Mouse (Mus musculus) neural tube, embryonic 14.5 days (tissue): ENCODE measurements around the gene Slco4c1. TPM values are rescaled to one million over a fixed set of nuclear protein-coding genes. Genes with fewer than 3 reads are reported as not detected.

ENCODE experiments used
- ATAC-seq: fragments of 200-750 bp; cut with Nextera tagmentation; 2 replicates; pipeline ENCODE4 v1.8.0; 2017; ENCODE audit warnings: low read depth, mild to moderate bottlenecking, moderate TSS enrichment, moderate library complexity
- H3K27ac ChIP-seq: fragments of 300-500 bp; sonication (generic); 2 replicates; pipeline ENCODE4 v1.5.1; 2014; ENCODE audit warnings: low read depth, mild to moderate bottlenecking, control low read depth, low read length, moderate library complexity, mixed read lengths
- H3K27me3 ChIP-seq: fragments of 300-500 bp; sonication (generic); 2 replicates; pipeline ENCODE4 v1.6.1; 2014; ENCODE audit warnings: low read length; ENCODE audit not compliant: control insufficient read depth, insufficient read depth
- H3K36me3 ChIP-seq: fragments of 300-500 bp; sonication (generic); 2 replicates; pipeline ENCODE4 v1.6.1; 2014; ENCODE audit warnings: low read length, mixed read lengths; ENCODE audit not compliant: control insufficient read depth, insufficient read depth
- H3K4me1 ChIP-seq: fragments of 300-500 bp; sonication (generic); 2 replicates; pipeline ENCODE4 v1.6.1; 2014; ENCODE audit warnings: low read length; ENCODE audit not compliant: control insufficient read depth, insufficient read depth
- H3K4me2 ChIP-seq: fragments of 300-500 bp; sonication (generic); 2 replicates; pipeline ENCODE4 v1.6.1; 2014; ENCODE audit warnings: mild to moderate bottlenecking, low read depth, low read length, control low read depth
- H3K4me3 ChIP-seq: fragments of 300-500 bp; sonication (generic); 2 replicates; pipeline ENCODE4 v1.5.1; 2014; ENCODE audit warnings: low read depth, low read length, control low read depth, mixed read lengths
- H3K9ac ChIP-seq: fragments of 300-500 bp; sonication (generic); replicated peaks from 2 replicates; pipeline ENCODE4 v1.6.1; 2014; ENCODE audit warnings: low read depth, mild to moderate bottlenecking, control low read depth, low read length, mixed read lengths
- H3K9me3 ChIP-seq: fragments of 300-500 bp; sonication (generic); 2 replicates; pipeline ENCODE4 v1.6.1; 2016; ENCODE audit warnings: low read length; ENCODE audit not compliant: control insufficient read depth
- WGBS: fragments of 180-500 bp; shearing (Covaris S2); extraction: QIAGEN DNeasy Blood & Tissue Kit; methylation state at CpG from one replicate; pipeline ENCODE4 v1.1.7; 2014; 5-methylcytosine and 5-hydroxymethylcytosine counted together
- polyA plus RNA-seq: library from polyadenylated mRNA; unstranded; fragments of >200 nt; fragmentation: Nextera tagmentation; extraction: Ambion mirVana; gene quantifications from 2 replicates; pipeline ENCODE4 v1.2.1, GENCODE M21; 2014

Slco4c1 gene
- 0.68 and 1.6 TPM in 2 replicates for polyA plus RNA-seq

DNA sequence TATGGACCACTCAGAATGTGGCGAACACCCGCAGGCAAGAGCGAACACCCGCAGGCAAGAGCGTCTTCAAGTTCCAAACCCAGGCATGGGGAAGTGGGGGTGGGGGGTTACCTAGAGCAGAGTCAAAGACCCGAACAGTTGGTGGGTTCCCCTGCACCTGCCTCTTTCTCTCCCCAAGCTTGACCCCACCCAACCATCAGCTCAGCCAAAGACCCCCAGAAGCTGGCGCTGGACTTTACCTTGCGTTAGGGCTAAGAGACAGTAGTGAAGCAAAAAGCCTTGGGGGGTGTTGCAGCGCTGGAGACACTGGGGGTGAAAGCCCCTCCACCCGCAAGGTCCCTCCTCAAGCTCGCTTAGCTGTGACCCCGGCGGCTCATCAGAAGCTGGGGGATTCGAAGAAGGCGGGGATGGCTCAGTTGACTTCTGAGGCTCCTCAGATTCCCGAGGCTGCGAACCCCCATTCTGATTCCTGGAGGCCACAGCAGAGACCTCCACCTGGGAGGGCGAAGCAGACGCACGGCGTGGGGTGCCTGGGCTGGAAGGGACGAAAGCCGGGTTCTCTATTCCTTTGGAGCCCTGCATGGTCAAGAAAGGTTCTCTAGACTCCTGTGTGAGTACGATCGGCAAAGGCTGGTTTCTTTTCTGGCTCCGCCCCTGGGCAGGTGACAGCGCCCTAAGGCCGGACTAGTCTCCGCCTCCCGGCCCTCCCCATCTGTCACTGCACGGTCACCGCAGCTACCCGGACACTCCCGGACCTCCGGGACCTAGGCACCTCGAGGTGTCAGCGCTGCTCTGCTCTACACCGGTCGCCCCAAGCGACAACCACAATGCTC is at the start of gene Slco4c1:
Slco4c1 (minus strand) TSS at position 644 of the 833 bp plus-strand sequence.
- 0 out of 2 replicates have a peak, but pooled peaks cover 3% of the 10 kb centered on the region for H3K4me1 ChIP-seq
- 1% methylated on average over 40 of the region's 40 CpGs for WGBS
- H3K4me2 ChIP-seq, result peak within 1 kb of the TSS; percentile 95
- H3K4me3 ChIP-seq, result peak within 1 kb of the TSS; percentile 56
- no peaks in the 10 kb centered on the region for H3K9me3 ChIP-seq
- H3K27me3 ChIP-seq, result no peaks in the 10 kb centered on the region
- peak; percentile 88 for ATAC-seq
- H3K27ac ChIP-seq, result no peak within 1 kb of the TSS
- H3K36me3 ChIP-seq, result no peaks in the 10 kb centered on the region
- peak within 1 kb of the TSS; percentile 61 for H3K9ac ChIP-seq

GRCm38 (mm10) chr1:96917333-96917732 is 45.4 kb upstream of the Slco4c1 start:
- no peaks in the 10 kb centered on the region for H3K9me3 ChIP-seq
- H3K27ac ChIP-seq, result no peak overlapping the region
- no peaks in the 10 kb centered on the region for H3K36me3 ChIP-seq
- H3K4me1 ChIP-seq, result no peaks in the 10 kb centered on the region
- no peak overlapping the region for H3K9ac ChIP-seq
- H3K27me3 ChIP-seq, result no peaks in the 10 kb centered on the region
- no peak overlapping the region for H3K4me2 ChIP-seq
- no peak overlapping the region for H3K4me3 ChIP-seq
- ATAC-seq, result no peak

GRCm38 (mm10) chr1:96883788-96884187 is 11.8 kb upstream of the Slco4c1 start:
- no peaks in the 10 kb centered on the region for H3K4me1 ChIP-seq
- no peak overlapping the region for H3K4me2 ChIP-seq
- no peaks in the 10 kb centered on the region for H3K27me3 ChIP-seq
- no peak for ATAC-seq
- no peak overlapping the region for H3K27ac ChIP-seq
- H3K36me3 ChIP-seq, result no peaks in the 10 kb centered on the region
- H3K9me3 ChIP-seq, result no peaks in the 10 kb centered on the region
- no peak overlapping the region for H3K4me3 ChIP-seq
- no peak overlapping the region for H3K9ac ChIP-seq

DNA sequence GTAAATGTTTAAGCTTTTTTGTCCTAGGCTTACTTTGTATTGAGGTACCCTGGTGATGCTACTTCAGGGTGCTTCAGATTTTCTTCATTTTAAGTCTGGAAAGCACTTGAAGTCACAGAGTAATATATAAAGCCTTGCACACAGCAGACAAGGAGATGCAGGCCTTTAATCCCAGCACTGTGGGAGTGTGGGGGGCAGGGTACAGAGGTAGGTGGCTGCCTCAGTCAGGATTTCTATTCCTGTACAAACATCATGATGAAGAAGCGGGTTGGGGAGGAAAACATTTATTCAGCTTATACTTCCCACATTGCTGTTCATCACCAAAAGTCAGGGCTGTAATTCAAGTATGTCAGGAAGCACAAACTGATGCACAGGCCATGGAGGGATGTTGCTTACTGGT is 6.6 kb upstream of the Slco4c1 start:
- Histone ChIP-seq H3K36me3 (no peaks in the 10 kb centered on the region), H3K9ac (no peak overlapping the region), H3K4me1 (no peaks in the 10 kb centered on the region), H3K27ac (no peak overlapping the region), H3K27me3 (no peaks in the 10 kb centered on the region), H3K4me3 (no peak overlapping the region), H3K4me2 (no peak overlapping the region), H3K9me3 (no peaks in the 10 kb centered on the region)
- no peak for ATAC-seq
- 87% methylated on average over 1 of the region's 1 CpGs for WGBS

DNA sequence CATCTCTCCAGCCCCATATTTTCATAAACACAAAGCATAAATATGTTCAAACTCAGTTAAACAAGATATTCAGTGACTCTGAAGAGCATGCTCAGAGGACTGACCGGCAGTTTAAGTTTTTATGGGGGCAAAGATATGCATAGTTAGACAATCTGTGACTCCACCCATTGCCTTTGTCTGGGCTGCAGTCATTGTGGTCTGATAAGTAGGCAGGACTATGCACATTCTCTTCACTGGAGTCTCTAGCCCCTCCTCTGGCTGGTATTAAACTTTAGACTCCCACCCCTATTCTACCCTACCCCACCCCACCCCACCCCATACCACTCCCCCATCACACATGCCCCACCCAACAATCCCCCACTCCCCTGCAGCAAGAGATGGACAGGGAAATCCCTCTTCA is 4.1 kb upstream of the Slco4c1 start:
- Histone ChIP-seq H3K36me3 (no peaks in the 10 kb centered on the region), H3K9ac (no peak overlapping the region), H3K9me3 (no peaks in the 10 kb centered on the region), H3K4me3 (no peak overlapping the region), H3K27ac (no peak overlapping the region), H3K27me3 (no peaks in the 10 kb centered on the region), H3K4me1 (0 out of 2 replicates have a peak, but pooled peaks cover 3% of the 10 kb centered on the region), H3K4me2 (no peak overlapping the region)
- no peak for ATAC-seq
- WGBS, result 70% methylated on average over 1 of the region's 1 CpGs

DNA sequence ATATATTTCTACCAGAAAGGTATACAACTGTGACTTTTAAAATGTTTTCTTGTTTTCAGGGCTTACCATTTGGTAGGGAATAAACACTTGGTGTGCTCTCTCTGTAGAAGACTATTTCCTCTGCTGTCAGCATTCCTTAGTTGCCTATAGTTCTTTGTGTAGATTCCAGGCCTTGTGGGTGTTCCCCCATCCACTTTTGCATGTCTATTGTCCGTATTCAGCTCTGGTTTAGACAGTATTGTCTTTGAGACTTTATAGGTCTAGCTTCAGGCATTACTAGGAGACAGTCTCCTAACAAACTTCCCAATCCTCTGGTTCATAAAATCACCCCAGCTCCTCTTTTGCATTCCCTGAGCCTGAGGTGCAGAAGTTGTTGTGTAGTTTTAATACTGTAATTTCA is 2.7 kb upstream of the Slco4c1 start:
- no peak overlapping the region for H3K9ac ChIP-seq
- 0 out of 2 replicates have a peak, but pooled peaks cover 3% of the 10 kb centered on the region for H3K4me1 ChIP-seq
- no peak for ATAC-seq
- no peak overlapping the region for H3K4me2 ChIP-seq
- no peaks in the 10 kb centered on the region for H3K27me3 ChIP-seq
- no peaks in the 10 kb centered on the region for H3K36me3 ChIP-seq
- no peaks in the 10 kb centered on the region for H3K9me3 ChIP-seq
- WGBS, result 25% methylated on average over 1 of the region's 1 CpGs
- H3K4me3 ChIP-seq, result no peak overlapping the region
- H3K27ac ChIP-seq, result no peak overlapping the region

DNA sequence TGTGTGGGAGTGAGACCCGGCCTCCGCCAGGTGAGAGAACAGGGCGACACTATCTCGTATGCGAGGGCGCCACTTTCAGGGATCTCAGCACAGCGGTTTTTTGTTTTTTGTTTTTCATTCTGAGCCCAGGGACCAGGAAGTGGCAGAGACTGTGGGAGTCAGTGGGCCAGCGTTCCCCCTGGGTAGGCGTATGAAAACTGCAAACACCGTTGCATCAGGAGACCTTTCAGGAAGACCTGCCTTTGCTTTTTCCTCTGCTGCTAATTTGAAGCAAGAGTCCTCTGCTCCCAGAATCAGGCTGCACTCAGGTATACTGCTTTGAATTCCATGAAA is 356 bp upstream of the Slco4c1 start:
- H3K27me3 ChIP-seq, result no peaks in the 10 kb centered on the region
- peak overlapping the region; percentile 61 for H3K9ac ChIP-seq
- peak overlapping the region; percentile 95 for H3K4me2 ChIP-seq
- no peak overlapping the region for H3K27ac ChIP-seq
- H3K9me3 ChIP-seq, result no peaks in the 10 kb centered on the region
- peak overlapping the region; percentile 56 for H3K4me3 ChIP-seq
- no peaks in the 10 kb centered on the region for H3K36me3 ChIP-seq
- 0 out of 2 replicates have a peak, but pooled peaks cover 3% of the 10 kb centered on the region for H3K4me1 ChIP-seq
- no peak for ATAC-seq
- 6% methylated on average over 10 of the region's 10 CpGs for WGBS

DNA sequence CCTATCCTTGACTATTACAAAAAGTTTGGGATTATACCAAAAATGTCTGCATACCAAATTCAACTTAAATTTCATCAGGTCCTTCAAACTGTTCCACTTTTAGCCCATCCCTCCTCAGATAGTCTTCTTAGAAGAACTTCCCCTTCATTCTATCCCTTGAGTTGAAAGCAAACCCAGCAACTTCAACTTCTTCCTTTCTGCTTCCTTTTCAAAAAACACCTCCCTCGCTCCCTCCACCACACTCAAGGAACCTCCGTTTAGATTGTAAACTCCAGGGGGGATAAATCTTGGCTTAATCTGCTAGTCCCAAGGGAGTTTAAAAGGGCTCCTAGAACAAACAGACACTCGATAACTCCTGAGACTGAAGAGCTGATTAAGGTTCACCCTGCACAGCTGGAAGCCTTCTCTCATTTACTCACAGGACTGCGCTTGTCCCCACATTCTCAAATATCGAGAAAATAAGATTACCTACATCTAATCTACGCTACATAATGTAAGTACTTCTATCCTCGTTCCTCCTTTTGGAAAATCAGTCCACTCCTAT is 1.1 kb downstream of the Slco4c1 start:
- H3K9ac ChIP-seq, result no peak overlapping the region
- H3K4me3 ChIP-seq, result peak overlapping the region; percentile 56
- H3K4me2 ChIP-seq, result peak overlapping the region; percentile 95
- no peak for ATAC-seq
- H3K9me3 ChIP-seq, result no peaks in the 10 kb centered on the region
- H3K27me3 ChIP-seq, result no peaks in the 10 kb centered on the region
- 13% methylated on average over 7 of the region's 7 CpGs for WGBS
- no peak overlapping the region for H3K27ac ChIP-seq
- no peaks in the 10 kb centered on the region for H3K36me3 ChIP-seq
- H3K4me1 ChIP-seq, result 0 out of 2 replicates have a peak, but pooled peaks cover 3% of the 10 kb centered on the region

DNA sequence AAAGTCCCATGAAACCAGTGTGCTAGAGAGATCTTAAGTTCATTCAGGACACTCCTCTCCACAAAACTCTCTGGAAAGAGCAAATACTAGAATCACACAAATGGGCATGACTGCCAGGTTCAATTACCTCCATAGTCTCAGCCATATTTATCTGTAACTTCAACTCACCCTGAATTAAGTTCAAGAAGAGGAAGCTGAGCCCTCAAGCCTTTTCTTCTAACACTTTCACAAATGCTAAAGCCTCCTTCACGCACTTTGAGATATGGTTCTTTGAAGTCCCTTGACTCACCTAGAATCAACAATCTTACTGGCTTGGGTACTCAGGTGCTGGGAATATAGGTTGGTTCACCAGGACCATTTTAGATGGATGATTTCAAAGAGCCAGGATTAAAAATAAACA is 3.2 kb downstream of the Slco4c1 start:
- Histone ChIP-seq H3K36me3 (no peaks in the 10 kb centered on the region), H3K9ac (no peak overlapping the region), H3K4me3 (no peak overlapping the region), H3K4me1 (0 out of 2 replicates have a peak, but pooled peaks cover 3% of the 10 kb centered on the region), H3K27me3 (no peaks in the 10 kb centered on the region), H3K9me3 (no peaks in the 10 kb centered on the region), H3K4me2 (no peak overlapping the region), H3K27ac (no peak overlapping the region)
- WGBS, result 92% methylated on average over 1 of the region's 1 CpGs
- ATAC-seq, result no peak
